Mouse (Mus musculus): ENCODE data around the gene Fscn3. TPM values are rescaled to one million over a fixed set of nuclear protein-coding genes. Genes with fewer than 3 reads are reported as not detected.
A peak's percentile ranks its signal among the peaks of the same experiment; 100 is the strongest.

The Fscn3 gene
- polyA plus RNA-seq, 1 experiment = 0.05 TPM

GRCm38 (mm10) chr6:28470621-28471020 lies 43.0 kb downstream of the Fscn3 start:
- no peak for DNase-seq
- Histone ChIP-seq H3K27ac (ENCODE audit: insufficient read depth, low read depth, low read length) (no peak overlapping the region), H3K27me3 (replicated peaks; ENCODE audit: control insufficient read depth, insufficient read depth, low read length) (no peaks in the 10 kb centered on the region), H3K4me3 (ENCODE audit: insufficient read depth, low read depth, low read length) (no peak overlapping the region), H3K4me1 (ENCODE audit: control insufficient read depth, insufficient read depth, low read length) (peaks cover 4% of the 10 kb centered on the region; the same call in 1 of the 2 replicates), H3K36me3 (ENCODE audit: control insufficient read depth, insufficient read depth, low read length) (no peaks in the 10 kb centered on the region)
- TF ChIP-seq POLR2A (IDR thresholded peaks at IDR 0.05; ENCODE audit: low read depth, low read length) = no peak
- no peak for TF ChIP-seq CTCF (conservative IDR thresholded peaks at IDR 0.05; ENCODE audit: insufficient read depth, insufficient read length, low read depth, low read length)
- 75% methylated on average over 5 of the region's 5 CpGs for WGBS

GRCm38 (mm10) chr6:28471284-28472035 lies 43.9 kb downstream of the Fscn3 start:
- WGBS = 90% methylated on average over 9 of the region's 9 CpGs
- DNase-seq = no peak

GRCm38 (mm10) chr6:28474211-28474610 lies 46.6 kb downstream of the Fscn3 start:
- WGBS = 92% methylated on average over 4 of the region's 4 CpGs
- Histone ChIP-seq H3K27me3 (replicated peaks; ENCODE audit: control insufficient read depth, insufficient read depth, low read length) (no peaks in the 10 kb centered on the region), H3K4me1 (ENCODE audit: control insufficient read depth, insufficient read depth, low read length) (peaks cover 4% of the 10 kb centered on the region; the same call in 1 of the 2 replicates), H3K36me3 (ENCODE audit: control insufficient read depth, insufficient read depth, low read length) (no peaks in the 10 kb centered on the region), H3K27ac (ENCODE audit: insufficient read depth, low read depth, low read length) (no peak overlapping the region), H3K4me3 (ENCODE audit: insufficient read depth, low read depth, low read length) (no peak overlapping the region)
- no peak for DNase-seq
- no peak for TF ChIP-seq CTCF (conservative IDR thresholded peaks at IDR 0.05; ENCODE audit: insufficient read depth, insufficient read length, low read depth, low read length)
- TF ChIP-seq POLR2A (IDR thresholded peaks at IDR 0.05; ENCODE audit: low read depth, low read length) = no peak

More at GRCm38 (mm10) chr6:28471284-28472035, 43.9 kb downstream of the Fscn3 start:
- no peak overlapping the region for H3K4me3 ChIP-seq (ENCODE audit: insufficient read depth, low read depth, low read length)
- H3K4me1 ChIP-seq (ENCODE audit: control insufficient read depth, insufficient read depth, low read length) = peaks cover 4% of the 10 kb centered on the region; the same call in 1 of the 2 replicates
- no peak overlapping the region for H3K27ac ChIP-seq (ENCODE audit: insufficient read depth, low read depth, low read length)
- TF ChIP-seq POLR2A (IDR thresholded peaks at IDR 0.05; ENCODE audit: low read depth, low read length) = no peak
- no peak for TF ChIP-seq CTCF (conservative IDR thresholded peaks at IDR 0.05; ENCODE audit: insufficient read depth, insufficient read length, low read depth, low read length)
- no peaks in the 10 kb centered on the region for H3K36me3 ChIP-seq (ENCODE audit: control insufficient read depth, insufficient read depth, low read length)
- no peaks in the 10 kb centered on the region for H3K27me3 ChIP-seq (replicated peaks; ENCODE audit: control insufficient read depth, insufficient read depth, low read length)

- Histone ChIP-seq H3K4me1 (ENCODE audit: control insufficient read depth, insufficient read depth, low read length) (peaks cover 4% of the 10 kb centered on the region; the same call in 1 of the 2 replicates), H3K36me3 (ENCODE audit: control insufficient read depth, insufficient read depth, low read length) (no peaks in the 10 kb centered on the region), H3K4me3 (ENCODE audit: insufficient read depth, low read depth, low read length) (no peak within 1 kb of the TSS), H3K27me3 (replicated peaks; ENCODE audit: control insufficient read depth, insufficient read depth, low read length) (no peaks in the 10 kb centered on the region), H3K27ac (ENCODE audit: insufficient read depth, low read depth, low read length) (no peak within 1 kb of the TSS)
- TF ChIP-seq CTCF (conservative IDR thresholded peaks at IDR 0.05; ENCODE audit: insufficient read depth, insufficient read length, low read depth, low read length) (no peak), POLR2A (IDR thresholded peaks at IDR 0.05; ENCODE audit: low read depth, low read length) (no peak)
- no peak for DNase-seq
- 79% methylated on average over 5 of the region's 5 CpGs for WGBS
These were observed 47.2 kb downstream of the Fscn3 start, which contains the start of gene Snd1 for GRCm38 (mm10) chr6:28474839-28475238. Gene Snd1, plus strand, starts transcription at chr6:28475139.

- Histone ChIP-seq H3K4me3 (ENCODE audit: insufficient read depth, low read depth, low read length) (peak overlapping the region; percentile 58), H3K27me3 (replicated peaks; ENCODE audit: control insufficient read depth, insufficient read depth, low read length) (no peaks in the 10 kb centered on the region), H3K36me3 (ENCODE audit: control insufficient read depth, insufficient read depth, low read length) (no peaks in the 10 kb centered on the region), H3K27ac (ENCODE audit: insufficient read depth, low read depth, low read length) (peak overlapping the region; percentile 28), H3K4me1 (ENCODE audit: control insufficient read depth, insufficient read depth, low read length) (0 out of 2 replicates have a peak, but pooled peaks cover 4% of the 10 kb centered on the region)
- under 1% methylated on average over 68 of the region's 68 CpGs for WGBS
- TF ChIP-seq CTCF (conservative IDR thresholded peaks at IDR 0.05; ENCODE audit: insufficient read depth, insufficient read length, low read depth, low read length) (no peak), POLR2A (IDR thresholded peaks at IDR 0.05; ENCODE audit: low read depth, low read length) (peak; percentile 56)
- peak; percentile 100 for DNase-seq
These were observed 52.5 kb downstream of the Fscn3 start for GRCm38 (mm10) chr6:28479865-28480751.

GRCm38 (mm10) chr6:28480752-28481492 lies 53.3 kb downstream of the Fscn3 start:
- TF ChIP-seq CTCF (conservative IDR thresholded peaks at IDR 0.05; ENCODE audit: insufficient read depth, insufficient read length, low read depth, low read length) = no peak
- TF ChIP-seq POLR2A (IDR thresholded peaks at IDR 0.05; ENCODE audit: low read depth, low read length) = no peak
- H3K27me3 ChIP-seq (replicated peaks; ENCODE audit: control insufficient read depth, insufficient read depth, low read length) = no peaks in the 10 kb centered on the region
- no peak overlapping the region for H3K27ac ChIP-seq (ENCODE audit: insufficient read depth, low read depth, low read length)
- 3% methylated on average over 21 of the region's 21 CpGs for WGBS
- H3K36me3 ChIP-seq (ENCODE audit: control insufficient read depth, insufficient read depth, low read length) = no peaks in the 10 kb centered on the region
- DNase-seq = peak; percentile 49
- H3K4me1 ChIP-seq (ENCODE audit: control insufficient read depth, insufficient read depth, low read length) = 0 out of 2 replicates have a peak, but pooled peaks cover 6% of the 10 kb centered on the region
- H3K4me3 ChIP-seq (ENCODE audit: insufficient read depth, low read depth, low read length) = peak overlapping the region; percentile 58
